Mouse (Mus musculus): ENCODE data around the gene Phlda3.

DNA sequence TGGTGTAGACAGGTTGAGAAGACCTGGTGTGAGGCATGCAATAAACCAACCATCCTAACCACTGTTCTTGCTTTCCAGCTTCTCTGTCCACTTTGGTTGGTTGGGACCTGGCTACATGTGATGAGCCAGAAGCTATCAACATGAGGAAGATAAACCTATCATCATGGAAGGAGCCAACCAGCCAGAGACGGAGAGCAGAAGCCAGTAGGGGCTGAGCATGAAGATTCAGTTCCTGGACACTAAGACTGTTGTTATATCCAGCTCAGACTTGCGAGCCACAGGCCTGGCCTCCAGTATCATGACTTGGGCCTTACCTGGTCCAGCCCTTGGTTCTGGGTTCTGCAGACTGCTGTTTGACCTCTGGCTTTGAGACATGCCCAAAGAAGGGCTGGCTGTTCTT lies 2.5 kb downstream of the Phlda3 start:
- TF ChIP-seq POLR2A (IDR thresholded peaks at IDR 0.05; ENCODE audit: low read depth, low read length) (no peak), CTCF (IDR thresholded peaks at IDR 0.05; ENCODE audit: extremely low read depth, insufficient read depth, insufficient read length, insufficient replicate concordance) (no peak)
